Mouse (Mus musculus): ENCODE results near the gene Ccdc184.

DNA sequence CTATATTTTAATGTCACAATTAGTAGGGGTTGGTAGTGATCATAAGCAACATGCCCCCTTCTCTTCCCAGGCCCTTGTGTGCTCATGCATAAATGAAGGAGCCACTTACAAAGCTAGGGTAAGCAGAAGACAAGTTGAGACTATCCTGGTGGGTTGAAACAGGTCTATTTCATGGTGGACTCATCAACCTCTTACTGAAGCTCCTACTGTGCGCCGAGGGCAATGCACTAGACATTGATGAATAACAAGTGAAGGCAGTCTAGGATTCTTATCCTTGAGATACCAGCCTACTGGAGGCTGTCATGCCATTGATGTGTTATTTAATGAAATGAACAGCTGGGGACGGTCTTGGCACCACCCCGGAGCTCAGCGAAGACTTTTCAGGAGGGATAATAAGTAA is 11.7 kb upstream of the Ccdc184 start:
- TF ChIP-seq POLR2A (IDR thresholded peaks at IDR 0.05; ENCODE audit: insufficient read depth, low read depth, low read length) (no peak), CTCF (IDR thresholded peaks at IDR 0.05) (no peak)

Data from heart, adult 2 months (tissue).